Mouse (Mus musculus) C2C12 (cell line): ENCODE results near the gene Zfp449. TPM values are rescaled to one million over a fixed set of nuclear protein-coding genes. Genes with fewer than 3 reads are reported as not detected.

Source experiments
- H3K27me3 ChIP-seq: one replicate; pipeline ENCODE4 v1.6.1; 2011; ENCODE audit not compliant: control insufficient read depth, insufficient read depth, insufficient read length
- H3K36me3 ChIP-seq: one replicate; pipeline ENCODE4 v1.6.1; 2011; ENCODE audit not compliant: control insufficient read depth, insufficient read depth
- H3K4me3 ChIP-seq: one replicate; pipeline ENCODE4 v1.5.1; 2011; ENCODE audit warnings: mild to moderate bottlenecking, control low read depth; ENCODE audit not compliant: poor library complexity, insufficient read depth, severe bottlenecking
- H3K79me2 ChIP-seq: one replicate; pipeline ENCODE4 v1.6.1; 2011; ENCODE audit not compliant: control insufficient read depth, insufficient read depth
- H3K79me3 ChIP-seq: one replicate; pipeline ENCODE4 v1.6.1; 2011; ENCODE audit warnings: low read depth, control low read depth
- H3ac ChIP-seq: one replicate; pipeline ENCODE3; 2011; ENCODE audit warnings: low read depth; ENCODE audit not compliant: control insufficient read depth, insufficient read length
- CEBPB ChIP-seq: IDR thresholded peaks from one replicate; pipeline ENCODE4 v1.6.1; 2011; ENCODE audit warnings: low read depth, mild to moderate bottlenecking, control low read depth, moderate library complexity
- CTCF ChIP-seq: IDR thresholded peaks from one replicate; pipeline ENCODE4 v1.5.1; 2011; ENCODE audit not compliant: control insufficient read depth, insufficient read depth, insufficient read length
- FOSL1 ChIP-seq: IDR thresholded peaks from one replicate; pipeline ENCODE4 v1.8.0; 2011; ENCODE audit warnings: mild to moderate bottlenecking, low read length; ENCODE audit not compliant: poor library complexity, insufficient read depth, severe bottlenecking
- MAX ChIP-seq: IDR thresholded peaks from one replicate; pipeline ENCODE4 v1.6.1; 2011; ENCODE audit warnings: mild to moderate bottlenecking, control low read depth
- MYOD1 ChIP-seq: IDR thresholded peaks from one replicate; pipeline ENCODE4 v1.6.1; 2011; ENCODE audit warnings: low read depth; ENCODE audit not compliant: control insufficient read depth, insufficient read length
- MYOG ChIP-seq: IDR thresholded peaks from one replicate; pipeline ENCODE4 v1.6.1; 2011; ENCODE audit not compliant: control insufficient read depth, insufficient read length; ENCODE audit errors: extremely low read depth
- USF1 ChIP-seq: IDR thresholded peaks from one replicate; pipeline ENCODE4 v1.6.1; 2011; ENCODE audit warnings: low read depth, mild to moderate bottlenecking, control low read depth, moderate library complexity
- long read RNA-seq, 2 experiments: library from polyadenylated mRNA; unstranded; transcript quantifications; one replicate each; pipeline ENCODE4 v2.0.0; 2019 to 2020
- polyA plus RNA-seq: library from polyadenylated mRNA; unstranded; fragments of >200 nt; fragmentation: generic; extraction: Trizol; gene quantifications from one replicate; pipeline ENCODE4 v1.2.1, GENCODE M21; 2012; ENCODE audit warnings: missing spikeins

Zfp449 gene
- polyA plus RNA-seq, result 0.69 TPM
- long read RNA-seq, experiment 1, partial matches to known transcripts, result 1 of 4 reads
- long read RNA-seq, experiment 1, other reads (novel, unspliced or antisense), result 3 of 4 reads
- long read RNA-seq, experiment 2, transcript Zfp449-201 (5 exons, 3,738 nt), result major isoform, 20 of 33 reads
- long read RNA-seq, experiment 2, partial matches to known transcripts, result 2 of 33 reads
- long read RNA-seq, experiment 2, other reads (novel, unspliced or antisense), result 11 of 33 reads

GRCm38 (mm10) chrX:56346176-56346931, at the start of gene Zfp449:
Gene Zfp449 (plus strand): TSS chrX:56346400.
- H3K79me3 ChIP-seq, result peaks cover 4% of the 10 kb centered on the region
- H3K79me2 ChIP-seq, result no peaks in the 10 kb centered on the region
- peak within 1 kb of the TSS; percentile 41 for H3K4me3 ChIP-seq
- H3K27me3 ChIP-seq, result no peaks in the 10 kb centered on the region
- H3ac ChIP-seq, result peak within 1 kb of the TSS; percentile 70
- no peak for TF ChIP-seq MAX
- no peak for TF ChIP-seq USF1
- TF ChIP-seq FOSL1, result no peak
- TF ChIP-seq MYOG, result no peak
- no peak for TF ChIP-seq CTCF
- TF ChIP-seq CEBPB, result no peak
- TF ChIP-seq MYOD1, result no peak
- no peaks in the 10 kb centered on the region for H3K36me3 ChIP-seq

- H3K27me3 ChIP-seq, result no peaks in the 10 kb centered on the region
- no peak for TF ChIP-seq MAX
- no peak for TF ChIP-seq CTCF
- no peak for TF ChIP-seq MYOD1
- TF ChIP-seq CEBPB, result no peak
- no peak for TF ChIP-seq MYOG
- TF ChIP-seq FOSL1, result no peak
- TF ChIP-seq USF1, result no peak
- H3K79me3 ChIP-seq, result no peaks in the 10 kb centered on the region
- no peak overlapping the region for H3ac ChIP-seq
- H3K4me3 ChIP-seq, result no peak overlapping the region
- H3K36me3 ChIP-seq, result no peaks in the 10 kb centered on the region
- no peaks in the 10 kb centered on the region for H3K79me2 ChIP-seq
Measured at GRCm38 (mm10) chrX:56307597-56307996, 38.6 kb upstream of the Zfp449 start.

GRCm38 (mm10) chrX:56312813-56313212, 33.4 kb upstream of the Zfp449 start:
- H3K79me2 ChIP-seq, result no peaks in the 10 kb centered on the region
- no peaks in the 10 kb centered on the region for H3K36me3 ChIP-seq
- no peak overlapping the region for H3K4me3 ChIP-seq
- H3K27me3 ChIP-seq, result no peaks in the 10 kb centered on the region
- no peak overlapping the region for H3ac ChIP-seq
- H3K79me3 ChIP-seq, result no peaks in the 10 kb centered on the region
- no peak for TF ChIP-seq FOSL1
- TF ChIP-seq USF1, result no peak
- no peak for TF ChIP-seq MAX
- no peak for TF ChIP-seq MYOG

- TF ChIP-seq MAX, result no peak
- no peak for TF ChIP-seq MYOG
- no peak for TF ChIP-seq CTCF
- no peak for TF ChIP-seq FOSL1
- H3K27me3 ChIP-seq, result no peaks in the 10 kb centered on the region
- no peaks in the 10 kb centered on the region for H3K79me2 ChIP-seq
- no peaks in the 10 kb centered on the region for H3K79me3 ChIP-seq
- H3ac ChIP-seq, result no peak overlapping the region
- H3K36me3 ChIP-seq, result no peaks in the 10 kb centered on the region
- no peak overlapping the region for H3K4me3 ChIP-seq
Measured at GRCm38 (mm10) chrX:56322096-56322495, 24.1 kb upstream of the Zfp449 start.

- H3K79me2 ChIP-seq, result no peaks in the 10 kb centered on the region
- H3K27me3 ChIP-seq, result no peaks in the 10 kb centered on the region
- H3ac ChIP-seq, result no peak overlapping the region
- no peak for TF ChIP-seq CTCF
- TF ChIP-seq MYOD1, result no peak
- TF ChIP-seq MYOG, result no peak
- no peak for TF ChIP-seq CEBPB
- no peak for TF ChIP-seq FOSL1
- no peak for TF ChIP-seq MAX
- TF ChIP-seq USF1, result no peak
- no peak overlapping the region for H3K4me3 ChIP-seq
- no peaks in the 10 kb centered on the region for H3K79me3 ChIP-seq
- H3K36me3 ChIP-seq, result no peaks in the 10 kb centered on the region
Measured at GRCm38 (mm10) chrX:56322731-56323130, 23.5 kb upstream of the Zfp449 start.
